Mouse (Mus musculus) lung, adult 2 months (tissue): Measurements from ENCODE around the gene Aadat.

Experiments used
- CTCF ChIP-seq: fragments of 200-500 bp; IDR thresholded peaks from 2 replicates; pipeline ENCODE4 v1.5.1; 2011; ENCODE audit warnings: mild to moderate bottlenecking, low read length, control low read depth; ENCODE audit not compliant: insufficient read depth
- POLR2A ChIP-seq: fragments of 200-500 bp; IDR thresholded peaks from 2 replicates; pipeline ENCODE4 v1.6.1; 2011; ENCODE audit warnings: low read depth, mild to moderate bottlenecking, control low read depth, low read length, borderline replicate concordance; ENCODE audit errors: extremely low read depth

GRCm38 (mm10) chr8:60566783-60567182 lies 61.1 kb downstream of the Aadat start:
- TF ChIP-seq POLR2A (no peak), CTCF (no peak)
